Mouse (Mus musculus): ENCODE data around the gene Wwc1. TPM values are rescaled to one million over a fixed set of nuclear protein-coding genes. Genes with fewer than 3 reads are reported as not detected.

Wwc1 gene
- polyA plus RNA-seq, 1 experiment from 2014 or later: 17.4 TPM

- DNase-seq (no peak), ATAC-seq (ENCODE audit: insufficient read depth) (peak; percentile 30; the same call in 1 of the 2 replicates)
- Histone ChIP-seq H3K4me2 (peak overlapping the region; percentile 60), H3K9ac (no peak overlapping the region), H3K4me3 (ENCODE audit: low read depth, low read length) (peak overlapping the region; percentile 19; the same call in 1 of the 2 replicates), H3K9me3 (ENCODE audit: low read depth, low read length) (no peaks in the 10 kb centered on the region), H3K4me1 (ENCODE audit: insufficient read depth) (no peaks in the 10 kb centered on the region), H3K36me3 (ENCODE audit: insufficient read depth) (no peaks in the 10 kb centered on the region), H3K27ac (ENCODE audit: low read depth) (0 out of 2 replicates have a peak overlapping the region, but pooled peaks have one; percentile 18), H3K27me3 (ENCODE audit: insufficient read depth, low read length) (0 out of 2 replicates have a peak, but pooled peaks cover 12% of the 10 kb centered on the region)
- no peak for TF ChIP-seq CTCF (IDR thresholded peaks at IDR 0.05; ENCODE audit: low read depth)
- 3% methylated on average over 10 of the region's 10 CpGs for WGBS
Measured at GRCm38 (mm10) chr11:36000585-36001281, 20.4 kb upstream of the Wwc1 start.

GRCm38 (mm10) chr11:36000038-36000437 is 19.7 kb upstream of the Wwc1 start:
- 0 out of 2 replicates have a peak, but pooled peaks cover 12% of the 10 kb centered on the region for H3K27me3 ChIP-seq (ENCODE audit: insufficient read depth, low read length)
- ATAC-seq (ENCODE audit: insufficient read depth): no peak
- no peaks in the 10 kb centered on the region for H3K4me1 ChIP-seq (ENCODE audit: insufficient read depth)
- no peak for TF ChIP-seq CTCF (IDR thresholded peaks at IDR 0.05; ENCODE audit: low read depth)
- H3K9ac ChIP-seq: no peak overlapping the region
- no peaks in the 10 kb centered on the region for H3K36me3 ChIP-seq (ENCODE audit: insufficient read depth)
- H3K4me3 ChIP-seq (ENCODE audit: low read depth, low read length): no peak overlapping the region
- WGBS: 22% methylated on average over 4 of the region's 4 CpGs
- no peak overlapping the region for H3K27ac ChIP-seq (ENCODE audit: low read depth)
- H3K4me2 ChIP-seq: no peak overlapping the region
- H3K9me3 ChIP-seq (ENCODE audit: low read depth, low read length): no peaks in the 10 kb centered on the region
- DNase-seq: no peak

DNA sequence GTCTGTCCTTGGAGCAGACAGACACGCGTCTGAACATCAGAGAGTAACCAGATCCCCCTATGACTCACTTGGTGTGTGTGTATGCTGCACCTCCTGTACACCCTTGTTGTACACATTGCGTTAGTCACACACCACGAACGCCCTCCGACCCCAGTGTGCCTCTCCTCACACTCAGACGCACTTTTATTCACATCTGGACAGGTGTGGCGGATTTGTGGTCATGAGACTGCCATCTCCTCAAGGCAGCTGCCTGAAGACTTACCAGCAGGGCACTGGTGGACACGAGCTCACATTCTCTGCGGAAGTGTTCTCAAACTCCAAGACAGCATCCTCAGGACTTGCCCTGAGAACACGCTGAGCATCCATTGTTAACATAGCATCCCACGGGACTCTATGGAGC is 17.7 kb upstream of the Wwc1 start:
- DNase-seq (no peak), ATAC-seq (ENCODE audit: insufficient read depth) (no peak)
- Histone ChIP-seq H3K27ac (ENCODE audit: low read depth) (no peak overlapping the region), H3K4me1 (ENCODE audit: insufficient read depth) (no peaks in the 10 kb centered on the region), H3K9me3 (ENCODE audit: low read depth, low read length) (no peaks in the 10 kb centered on the region), H3K36me3 (ENCODE audit: insufficient read depth) (no peaks in the 10 kb centered on the region), H3K27me3 (ENCODE audit: insufficient read depth, low read length) (0 out of 2 replicates have a peak, but pooled peaks cover 12% of the 10 kb centered on the region), H3K4me2 (no peak overlapping the region), H3K9ac (no peak overlapping the region), H3K4me3 (ENCODE audit: low read depth, low read length) (no peak overlapping the region)
- no peak for TF ChIP-seq CTCF (IDR thresholded peaks at IDR 0.05; ENCODE audit: low read depth)
- WGBS: 60% methylated on average over 12 of the region's 12 CpGs

DNA sequence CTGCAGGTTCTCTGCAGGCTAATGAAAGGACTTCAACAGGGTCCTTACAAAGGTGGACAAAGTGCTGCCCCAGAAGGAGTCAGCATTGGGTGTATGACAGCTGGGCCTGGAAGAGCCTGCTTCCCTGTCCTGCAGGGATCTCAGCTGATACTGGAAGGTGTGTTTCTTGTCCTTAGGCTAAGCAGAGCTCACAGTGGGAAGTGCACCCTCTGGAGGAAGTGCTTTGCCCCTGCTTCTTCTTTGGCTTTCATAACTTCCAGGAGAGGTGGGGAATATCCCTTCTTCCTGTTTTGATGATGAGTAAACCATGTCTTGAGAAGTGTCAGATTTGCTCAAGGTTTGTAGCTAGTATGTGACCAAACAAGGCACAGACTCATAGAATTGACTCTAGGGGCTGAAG is 15.0 kb upstream of the Wwc1 start:
- TF ChIP-seq CTCF (IDR thresholded peaks at IDR 0.05; ENCODE audit: low read depth): no peak
- H3K9me3 ChIP-seq (ENCODE audit: low read depth, low read length): no peaks in the 10 kb centered on the region
- no peak for DNase-seq
- H3K36me3 ChIP-seq (ENCODE audit: insufficient read depth): no peaks in the 10 kb centered on the region
- H3K4me1 ChIP-seq (ENCODE audit: insufficient read depth): no peaks in the 10 kb centered on the region
- no peak for ATAC-seq (ENCODE audit: insufficient read depth)
- H3K4me2 ChIP-seq: no peak overlapping the region
- no peak overlapping the region for H3K27ac ChIP-seq (ENCODE audit: low read depth)
- H3K9ac ChIP-seq: no peak overlapping the region
- no peak overlapping the region for H3K4me3 ChIP-seq (ENCODE audit: low read depth, low read length)
- 0 out of 2 replicates have a peak, but pooled peaks cover 4% of the 10 kb centered on the region for H3K27me3 ChIP-seq (ENCODE audit: insufficient read depth, low read length)

DNA sequence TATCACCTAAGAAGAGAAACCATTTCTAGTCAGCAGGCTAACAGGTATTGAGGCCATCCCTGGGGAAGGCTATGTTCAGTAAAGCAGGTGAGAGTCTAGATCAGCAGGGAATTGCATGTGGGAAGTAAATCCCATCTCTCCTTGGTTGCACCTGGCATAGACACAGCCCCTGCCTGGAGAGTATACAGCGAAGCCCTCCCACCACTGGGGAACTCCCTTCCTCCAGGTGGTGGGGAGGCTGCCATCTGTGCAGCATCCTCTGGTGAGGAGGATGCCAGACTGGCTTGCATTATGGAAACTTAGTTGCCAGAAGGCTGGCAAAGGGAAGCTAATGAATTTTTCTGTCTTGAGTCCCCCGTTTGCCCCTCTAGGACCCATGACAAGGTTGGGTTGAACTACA is 11.5 kb upstream of the Wwc1 start:
- DNase-seq (no peak), ATAC-seq (ENCODE audit: insufficient read depth) (no peak)
- no peak overlapping the region for H3K9ac ChIP-seq
- H3K27me3 ChIP-seq (ENCODE audit: insufficient read depth, low read length): no peaks in the 10 kb centered on the region
- H3K4me1 ChIP-seq (ENCODE audit: insufficient read depth): no peaks in the 10 kb centered on the region
- 69% methylated on average over 2 of the region's 2 CpGs for WGBS
- TF ChIP-seq CTCF (IDR thresholded peaks at IDR 0.05; ENCODE audit: low read depth): no peak
- no peaks in the 10 kb centered on the region for H3K9me3 ChIP-seq (ENCODE audit: low read depth, low read length)
- no peak overlapping the region for H3K27ac ChIP-seq (ENCODE audit: low read depth)
- no peak overlapping the region for H3K4me3 ChIP-seq (ENCODE audit: low read depth, low read length)
- no peak overlapping the region for H3K4me2 ChIP-seq
- H3K36me3 ChIP-seq (ENCODE audit: insufficient read depth): no peaks in the 10 kb centered on the region

DNA sequence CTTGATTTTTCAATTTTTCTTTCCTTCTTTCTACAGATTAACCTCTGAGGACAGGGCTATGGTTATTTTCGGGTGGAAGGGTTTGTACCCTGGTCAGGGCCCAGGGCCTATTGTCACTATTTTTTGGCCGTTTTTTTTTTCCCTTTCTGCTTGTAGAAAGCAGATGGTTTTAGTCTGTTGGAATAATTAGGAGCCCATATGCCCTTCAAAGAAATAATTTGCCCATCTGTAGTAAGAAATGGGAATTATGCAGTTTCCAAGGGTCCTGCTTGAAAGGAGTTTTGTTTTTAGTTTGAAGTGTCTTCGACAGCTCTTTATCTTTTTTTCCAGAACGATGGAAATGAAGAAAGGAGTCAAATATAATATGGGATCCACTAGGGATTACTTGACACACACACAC is 9.6 kb upstream of the Wwc1 start:
- TF ChIP-seq CTCF (IDR thresholded peaks at IDR 0.05; ENCODE audit: low read depth): no peak
- DNase-seq (no peak), ATAC-seq (ENCODE audit: insufficient read depth) (no peak)
- no peaks in the 10 kb centered on the region for H3K27me3 ChIP-seq (ENCODE audit: insufficient read depth, low read length)
- H3K27ac ChIP-seq (ENCODE audit: low read depth): no peak overlapping the region
- H3K36me3 ChIP-seq (ENCODE audit: insufficient read depth): no peaks in the 10 kb centered on the region
- H3K9me3 ChIP-seq (ENCODE audit: low read depth, low read length): no peaks in the 10 kb centered on the region
- H3K4me3 ChIP-seq (ENCODE audit: low read depth, low read length): no peak overlapping the region
- no peak overlapping the region for H3K4me2 ChIP-seq
- H3K4me1 ChIP-seq (ENCODE audit: insufficient read depth): peaks cover 4% of the 10 kb centered on the region; the same call in 1 of the 2 replicates
- WGBS: 62% methylated on average over 4 of the region's 4 CpGs
- H3K9ac ChIP-seq: no peak overlapping the region

GRCm38 (mm10) chr11:35985841-35986393 is 5.6 kb upstream of the Wwc1 start:
- peak overlapping the region; percentile 56 for H3K4me2 ChIP-seq
- H3K27ac ChIP-seq (ENCODE audit: low read depth): no peak overlapping the region
- WGBS: under 1% methylated on average over 19 of the region's 19 CpGs
- DNase-seq: peak; percentile 57
- H3K4me1 ChIP-seq (ENCODE audit: insufficient read depth): peaks cover 4% of the 10 kb centered on the region; the same call in 1 of the 2 replicates
- ATAC-seq (ENCODE audit: insufficient read depth): peak; percentile 81; the same call in 1 of the 2 replicates
- peak overlapping the region; percentile 23 for H3K4me3 ChIP-seq (ENCODE audit: low read depth, low read length)
- no peak overlapping the region for H3K9ac ChIP-seq
- H3K36me3 ChIP-seq (ENCODE audit: insufficient read depth): no peaks in the 10 kb centered on the region
- no peaks in the 10 kb centered on the region for H3K9me3 ChIP-seq (ENCODE audit: low read depth, low read length)
- H3K27me3 ChIP-seq (ENCODE audit: insufficient read depth, low read length): 0 out of 2 replicates have a peak, but pooled peaks cover 6% of the 10 kb centered on the region
- TF ChIP-seq CTCF (IDR thresholded peaks at IDR 0.05; ENCODE audit: low read depth): peak; percentile 45
